Mouse (Mus musculus) spleen, postnatal 0 days (tissue): ENCODE measurements around the gene Prr15. TPM values are rescaled to one million over a fixed set of nuclear protein-coding genes. Genes with fewer than 3 reads are reported as not detected.

ENCODE experiments used
- polyA plus RNA-seq: library from polyadenylated mRNA; unstranded; fragments of >200 nt; fragmentation: Nextera tagmentation; extraction: Ambion mirVana; gene quantifications from 2 replicates; pipeline ENCODE4 v1.2.1, GENCODE M21; 2015

The Prr15 gene
- 4.3 and 4.4 TPM in 2 replicates for polyA plus RNA-seq

DNA sequence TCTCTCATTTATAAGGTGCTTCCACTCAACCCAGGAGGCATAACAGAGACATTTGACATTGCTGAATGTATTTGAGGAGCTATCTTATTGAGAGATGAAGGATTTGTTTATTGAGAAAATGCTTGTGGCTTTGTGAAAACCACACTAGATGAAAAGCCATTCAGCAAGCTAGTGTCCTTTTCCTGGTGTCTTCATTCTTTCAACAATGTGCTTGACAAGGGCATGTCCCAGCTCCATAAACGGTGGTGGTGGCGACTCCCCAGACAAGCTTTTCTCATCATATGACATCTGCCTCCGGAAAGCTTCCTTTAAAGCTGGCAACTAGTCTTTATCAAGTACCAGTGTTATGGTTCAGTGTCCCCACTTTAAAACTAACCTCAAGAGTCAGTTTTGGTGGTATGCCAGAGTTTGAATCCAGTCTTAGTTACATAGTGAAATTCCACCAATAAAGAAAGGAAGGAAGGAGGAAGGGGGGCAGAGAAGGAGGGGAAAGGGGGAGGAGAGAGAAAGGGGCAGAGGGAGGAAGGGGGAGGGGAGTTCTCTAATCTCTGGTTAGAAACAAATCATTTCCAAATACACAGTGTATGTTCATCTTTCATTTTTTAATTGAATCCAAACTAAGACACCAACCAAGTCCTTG is at the start of gene Prr15:
TSS of gene Prr15 (plus strand) at position 590 of the 640 bp plus-strand sequence.

Other genes with a start within 250 kb of the Prr15 start
- gene Wipf3, start 103.8 kb downstream of the Prr15 start, polyA plus RNA-seq = 0.78 TPM in 2 replicates
- gene Scrn1, start 240.7 kb downstream of the Prr15 start, polyA plus RNA-seq = 0.99 and 1.2 TPM in 2 replicates